Mouse (Mus musculus) intestine, embryonic 14.5 days (tissue): ENCODE measurements around the gene Cpvl. TPM values are rescaled to one million over a fixed set of nuclear protein-coding genes. Genes with fewer than 3 reads are reported as not detected.

Experiments used
- polyA plus RNA-seq: library from polyadenylated mRNA; unstranded; fragments of >200 nt; fragmentation: Nextera tagmentation; extraction: Ambion mirVana; gene quantifications from 2 replicates; pipeline ENCODE4 v1.2.1, GENCODE M21; 2014

Gene Cpvl
- polyA plus RNA-seq, 1 experiment from 2014 or later: not detected

Other genes with a start within 250 kb of the Cpvl start
- gene Tril, start 157.8 kb downstream of the Cpvl start, polyA plus RNA-seq: 15.9 and 16.5 TPM in 2 replicates
- gene Chn2, start 60.9 kb upstream of the Cpvl start, polyA plus RNA-seq: 23.6 and 25.0 TPM in 2 replicates